Mouse (Mus musculus) CH12.LX (cell line): ENCODE measurements around the gene Hoxd4.

Experiments used
- CTCF ChIP-seq, 2 experiments: IDR thresholded peaks in 1 of 2; conservative IDR thresholded peaks in 1 of 2; 2 replicates each; pipeline ENCODE4 v1.5.1; 2011 to 2012; ENCODE audit warnings: low read depth in 2 of 2, low read length in 2 of 2, improper control_type of control experiment in 1 of 2, inconsistent platforms in 1 of 2, mild to moderate bottlenecking in 1 of 2, moderate library complexity in 1 of 2
- EP300 ChIP-seq: IDR thresholded peaks from 2 replicates; pipeline ENCODE4 v1.6.1; 2011; ENCODE audit warnings: low read length, improper control_type of control experiment
- POLR2A ChIP-seq: IDR thresholded peaks from 2 replicates; pipeline ENCODE4 v1.6.1; 2011; ENCODE audit warnings: low read depth, mild to moderate bottlenecking, improper control_type of control experiment, low read length
- POLR2AphosphoS2 ChIP-seq: IDR thresholded peaks from 2 replicates; pipeline ENCODE4 v1.6.1; 2011; ENCODE audit warnings: low read depth, low read length, improper control_type of control experiment
- RCOR1 ChIP-seq: conservative IDR thresholded peaks from 2 replicates; pipeline ENCODE4 v1.6.1; 2012; ENCODE audit warnings: low read depth, mild to moderate bottlenecking, inconsistent platforms, low read length, improper control_type of control experiment
- TBP ChIP-seq: conservative IDR thresholded peaks from 2 replicates; pipeline ENCODE4 v1.6.1; 2011; ENCODE audit warnings: low read depth, low read length, improper control_type of control experiment
- ZC3H11A ChIP-seq: IDR thresholded peaks from 2 replicates; pipeline ENCODE4 v1.6.1; 2012; ENCODE audit warnings: low read depth, mild to moderate bottlenecking, inconsistent platforms, low read length, improper control_type of control experiment
- ZNF384 ChIP-seq: IDR thresholded peaks from 2 replicates; pipeline ENCODE4 v1.6.1; 2012; ENCODE audit warnings: low read depth, low read length, improper control_type of control experiment, inconsistent platforms

DNA sequence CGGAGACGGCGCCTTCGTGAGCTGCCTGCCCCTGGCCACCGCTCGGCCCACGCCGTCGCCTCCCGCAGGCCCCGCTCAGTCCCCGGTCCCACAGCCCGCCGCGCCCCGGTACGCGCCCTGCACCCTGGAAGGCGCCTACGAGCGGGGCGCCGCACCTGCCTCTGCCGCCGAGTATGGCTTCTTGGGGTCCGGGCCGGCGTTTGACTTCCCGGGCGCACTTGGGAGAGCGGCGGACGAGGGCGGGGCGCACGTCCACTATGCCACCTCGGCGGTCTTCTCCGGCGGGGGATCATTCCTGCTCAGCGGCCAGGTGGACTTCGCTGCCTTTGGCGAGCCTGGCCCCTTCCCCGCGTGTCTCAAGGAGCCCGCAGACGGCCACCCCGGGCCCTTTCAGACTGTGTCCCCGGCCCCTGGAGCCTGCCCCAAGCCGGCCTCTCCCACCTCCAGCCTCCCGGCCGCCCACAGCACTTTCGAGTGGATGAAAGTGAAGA lies 51.6 kb downstream of the Hoxd4 start:
- TF ChIP-seq EP300: no peak
- TF ChIP-seq CTCF (conservative IDR thresholded peaks at IDR 0.05 in 1 of 2, IDR thresholded peaks at IDR 0.05 in 1 of 2; ENCODE audit: low read depth in 2 of 2, low read length in 2 of 2): no peak
- no peak for TF ChIP-seq TBP
- TF ChIP-seq RCOR1: no peak
- no peak for TF ChIP-seq ZC3H11A
- TF ChIP-seq POLR2A: no peak
- no peak for TF ChIP-seq POLR2AphosphoS2
- TF ChIP-seq ZNF384: no peak
